Mouse (Mus musculus) kidney, embryonic 14.5 days (tissue): ENCODE data around the gene Ankrd54. TPM values are rescaled to one million over a fixed set of nuclear protein-coding genes. Genes with fewer than 3 reads are reported as not detected.

Experiments
- polyA plus RNA-seq: library from polyadenylated mRNA; unstranded; fragments of >200 nt; fragmentation: Nextera tagmentation; extraction: Ambion mirVana; gene quantifications from 2 replicates; pipeline ENCODE4 v1.2.1, GENCODE M21; 2014

Gene Ankrd54
- polyA plus RNA-seq, 1 experiment from 2014 or later = 54.2 TPM

Other genes with a start within 250 kb of the Ankrd54 start
- gene Cdc42ep1, start 220.3 kb downstream of the Ankrd54 start, polyA plus RNA-seq = 28.4 and 37.9 TPM in 2 replicates
- 0.53 and 1.6 TPM in 2 replicates for gene Lgals2, start 207.4 kb downstream of the Ankrd54 start, polyA plus RNA-seq
- 33.9 and 44.8 TPM in 2 replicates for gene Gga1, start 185.7 kb downstream of the Ankrd54 start, polyA plus RNA-seq
- 0.19 and 0.59 TPM in 2 replicates for gene Gm49510, start 163.2 kb downstream of the Ankrd54 start, polyA plus RNA-seq
- 32.7 and 38.5 TPM in 2 replicates for gene Sh3bp1, start 163.1 kb downstream of the Ankrd54 start, polyA plus RNA-seq
- 20.5 and 25.8 TPM in 2 replicates for gene Pdxp, start 149.0 kb downstream of the Ankrd54 start, polyA plus RNA-seq
- gene Lgals1, start 136.2 kb downstream of the Ankrd54 start, polyA plus RNA-seq = 584 and 814 TPM in 2 replicates
- 55.8 and 64.6 TPM in 2 replicates for gene Nol12, start 128.0 kb downstream of the Ankrd54 start, polyA plus RNA-seq
- 50.6 and 54.9 TPM in 2 replicates for gene Triobp, start 115.2 kb downstream of the Ankrd54 start, polyA plus RNA-seq
- gene H1f0, start 34.4 kb downstream of the Ankrd54 start, polyA plus RNA-seq = 137 and 306 TPM in 2 replicates
- gene Galr3, start 21.0 kb downstream of the Ankrd54 start, polyA plus RNA-seq = 0.28 TPM in 1 of 2 replicates, not detected in the other
- gene Eif3l, start 12.3 kb upstream of the Ankrd54 start, polyA plus RNA-seq = 207 and 265 TPM in 2 replicates
- 6.5 and 7.2 TPM in 2 replicates for gene Micall1, start 46.0 kb upstream of the Ankrd54 start, polyA plus RNA-seq
- gene Polr2f, start 78.1 kb upstream of the Ankrd54 start, polyA plus RNA-seq = 352 and 434 TPM in 2 replicates
- gene 1700088E04Rik, start 78.4 kb upstream of the Ankrd54 start, polyA plus RNA-seq = 7.1 and 8.8 TPM in 2 replicates
- 0.21 and 0.22 TPM in 2 replicates for gene Sox10, start 102.3 kb upstream of the Ankrd54 start, polyA plus RNA-seq
- 25.8 and 31.4 TPM in 2 replicates for gene Pick1, start 166.3 kb upstream of the Ankrd54 start, polyA plus RNA-seq
- 0.21 and 0.61 TPM in 2 replicates for gene Gm49486, start 166.5 kb upstream of the Ankrd54 start, polyA plus RNA-seq
- gene Slc16a8, start 191.9 kb upstream of the Ankrd54 start, polyA plus RNA-seq = 0.39 and 0.50 TPM in 2 replicates
- gene Baiap2l2, start 222.6 kb upstream of the Ankrd54 start, polyA plus RNA-seq = 6.1 and 10.3 TPM in 2 replicates